ENCODE assay signal across 17 mouse cellular contexts in genomic region chr3:7007811-7008359, GRCm38 (mm10).
DNase-seq lines count a peak whose midpoint lies in the region; ATAC-seq lines count a peak whose summit lies in the region.
"Had no signal": no experiment of that assay in that cellular context is flagged by ENCODE, and none has a peak within 500 bp of the region (broad histone marks: within the 10 kb centered on the region; RNA-seq: fewer than 3 reads in every experiment).

No protein-coding gene starts in this region.

- no peak overlapping the region for H3K4me3 ChIP-seq in forebrain, embryonic 16.5 days (replicated peaks; ENCODE audit: low read length)
- no peak overlapping the region for H3K4me3 ChIP-seq in forebrain, embryonic 15.5 days
- no peak overlapping the region for H3K4me3 ChIP-seq in embryonic facial prominence, embryonic 13.5 days
- no peak overlapping the region for H3K4me3 ChIP-seq in midbrain, embryonic 11.5 days (ENCODE audit: low read depth, low read length)
- H3K4me3 ChIP-seq in heart, embryonic 12.5 days = no peak overlapping the region
- H3K4me3 ChIP-seq: stomach, embryonic 15.5 days had no signal

- no peaks in the 10 kb centered on the region for H3K27me3 ChIP-seq in forebrain, embryonic 16.5 days (replicated peaks; ENCODE audit: control insufficient read depth, insufficient read depth, low read length)
- H3K27me3 ChIP-seq in forebrain, embryonic 15.5 days = no peaks in the 10 kb centered on the region
- no peaks in the 10 kb centered on the region for H3K27me3 ChIP-seq in embryonic facial prominence, embryonic 13.5 days
- H3K27me3 ChIP-seq in midbrain, embryonic 11.5 days (ENCODE audit: control insufficient read depth, insufficient read depth, low read length) = no peaks in the 10 kb centered on the region
- no peaks in the 10 kb centered on the region for H3K27me3 ChIP-seq in heart, embryonic 12.5 days (replicated peaks)
- H3K27me3 ChIP-seq: stomach, embryonic 15.5 days had no signal

- no peaks in the 10 kb centered on the region for H3K9me3 ChIP-seq in forebrain, embryonic 16.5 days (ENCODE audit: control insufficient read depth, low read length)
- H3K9me3 ChIP-seq in forebrain, embryonic 15.5 days = no peaks in the 10 kb centered on the region
- no peaks in the 10 kb centered on the region for H3K9me3 ChIP-seq in embryonic facial prominence, embryonic 13.5 days
- H3K9me3 ChIP-seq in midbrain, embryonic 11.5 days (ENCODE audit: control insufficient read depth, low read length) = no peaks in the 10 kb centered on the region
- no peaks in the 10 kb centered on the region for H3K9me3 ChIP-seq in heart, embryonic 12.5 days (replicated peaks)
- H3K9me3 ChIP-seq: stomach, embryonic 15.5 days had no signal

- peak; percentile 21; the same call in 1 of the 2 replicates for ATAC-seq in forebrain, embryonic 16.5 days
- ATAC-seq in forebrain, embryonic 15.5 days (replicated peaks) = no peak
- ATAC-seq in embryonic facial prominence, embryonic 13.5 days (ENCODE audit: insufficient number of reproducible peaks, insufficient read depth, low FRiP score, low TSS enrichment, low read depth) = no peak
- ATAC-seq in midbrain, embryonic 11.5 days (ENCODE audit: low FRiP score) = no peak
- no peak for ATAC-seq in heart, embryonic 12.5 days (ENCODE audit: insufficient number of reproducible peaks, low FRiP score)

- 45% methylated on average over 5 of the region's 5 CpGs for WGBS in forebrain, embryonic 16.5 days
- WGBS in forebrain, embryonic 15.5 days = 42% methylated on average over 5 of the region's 5 CpGs
- 24% methylated on average over 5 of the region's 5 CpGs for WGBS in embryonic facial prominence, embryonic 13.5 days
- 61% methylated on average over 5 of the region's 5 CpGs for WGBS in midbrain, embryonic 11.5 days
- 75% methylated on average over 5 of the region's 5 CpGs for WGBS in heart, embryonic 12.5 days

- no peak overlapping the region for H3K27ac ChIP-seq in forebrain, embryonic 16.5 days (ENCODE audit: low read length)
- H3K27ac ChIP-seq in forebrain, embryonic 15.5 days (replicated peaks) = no peak overlapping the region
- H3K27ac ChIP-seq in embryonic facial prominence, embryonic 13.5 days = peak overlapping the region; percentile 39
- no peak overlapping the region; the same call in 1 of the 2 replicates for H3K27ac ChIP-seq in midbrain, embryonic 11.5 days (ENCODE audit: low read depth, low read length)
- no peak overlapping the region for H3K27ac ChIP-seq in heart, embryonic 12.5 days (ENCODE audit: poor library complexity, severe bottlenecking)
- H3K27ac ChIP-seq: gastrocnemius, adult 2 months; stomach, embryonic 15.5 days had no signal

- DNase-seq in MN1 (ENCODE audit: low spot score) = peak; percentile 64
- peak; percentile 81 for DNase-seq in midbrain, embryonic 11.5 days (ENCODE audit: low spot score, missing footprints)
- DNase-seq in adrenal gland, postnatal 4 days (ENCODE audit: low spot score in 2 of 2) = no peak
- no peak for DNase-seq in gastrocnemius, adult 18-20 months (ENCODE audit: low spot score)
- DNase-seq: B cell, adult 2 months; cerebellum, adult 2 months; gastrocnemius, adult 2 months; heart, adult 11 months; kidney, adult 9 months; lung, postnatal 10 days; spleen, adult 18-20 months had no signal

- H3K4me2 ChIP-seq in forebrain, embryonic 16.5 days (ENCODE audit: low read length) = no peak overlapping the region
- no peak overlapping the region for H3K4me2 ChIP-seq in forebrain, embryonic 15.5 days (replicated peaks)
- no peak overlapping the region for H3K4me2 ChIP-seq in embryonic facial prominence, embryonic 13.5 days
- no peak overlapping the region for H3K4me2 ChIP-seq in midbrain, embryonic 11.5 days
- no peak overlapping the region for H3K4me2 ChIP-seq in heart, embryonic 12.5 days
- H3K4me2 ChIP-seq: liver, embryonic 11.5 days; stomach, embryonic 15.5 days had no signal

- no peaks in the 10 kb centered on the region for H3K4me1 ChIP-seq in forebrain, embryonic 16.5 days (replicated peaks; ENCODE audit: control insufficient read depth, insufficient read depth, low read length)
- peaks cover 11% of the 10 kb centered on the region for H3K4me1 ChIP-seq in forebrain, embryonic 15.5 days
- peaks cover 13% of the 10 kb centered on the region for H3K4me1 ChIP-seq in embryonic facial prominence, embryonic 13.5 days
- peaks cover 3% of the 10 kb centered on the region; the same call in 1 of the 2 replicates for H3K4me1 ChIP-seq in midbrain, embryonic 11.5 days (ENCODE audit: control insufficient read depth, insufficient read depth, low read length)
- H3K4me1 ChIP-seq in heart, embryonic 12.5 days (replicated peaks) = no peaks in the 10 kb centered on the region
- H3K4me1 ChIP-seq: stomach, embryonic 15.5 days had no signal

- H3K36me3 ChIP-seq in forebrain, embryonic 16.5 days (ENCODE audit: control insufficient read depth, insufficient read depth) = no peaks in the 10 kb centered on the region
- no peaks in the 10 kb centered on the region for H3K36me3 ChIP-seq in forebrain, embryonic 15.5 days
- no peaks in the 10 kb centered on the region for H3K36me3 ChIP-seq in embryonic facial prominence, embryonic 13.5 days
- H3K36me3 ChIP-seq in midbrain, embryonic 11.5 days (ENCODE audit: control insufficient read depth, insufficient read depth, low read length) = no peaks in the 10 kb centered on the region
- no peaks in the 10 kb centered on the region for H3K36me3 ChIP-seq in heart, embryonic 12.5 days
- H3K36me3 ChIP-seq: stomach, embryonic 15.5 days had no signal

- H3K9ac ChIP-seq in forebrain, embryonic 16.5 days (replicated peaks; ENCODE audit: low read depth, low read length) = no peak overlapping the region
- H3K9ac ChIP-seq in forebrain, embryonic 15.5 days (replicated peaks) = no peak overlapping the region
- no peak overlapping the region for H3K9ac ChIP-seq in embryonic facial prominence, embryonic 13.5 days
- H3K9ac ChIP-seq in midbrain, embryonic 11.5 days (ENCODE audit: low read length) = no peak overlapping the region
- no peak overlapping the region for H3K9ac ChIP-seq in heart, embryonic 12.5 days
- H3K9ac ChIP-seq: stomach, embryonic 15.5 days had no signal

Comparison
In these comparisons a context has a peak if more than half of its experiments do, and no peak if none do; other contexts are left out.
1. DNase-seq: peak in MN1 (single experiment) and midbrain, embryonic 11.5 days (single experiment); none in adrenal gland, postnatal 4 days (0 of 2) and gastrocnemius, adult 18-20 months (single experiment).